Mouse (Mus musculus): ENCODE data around the gene Ly86.

DNA sequence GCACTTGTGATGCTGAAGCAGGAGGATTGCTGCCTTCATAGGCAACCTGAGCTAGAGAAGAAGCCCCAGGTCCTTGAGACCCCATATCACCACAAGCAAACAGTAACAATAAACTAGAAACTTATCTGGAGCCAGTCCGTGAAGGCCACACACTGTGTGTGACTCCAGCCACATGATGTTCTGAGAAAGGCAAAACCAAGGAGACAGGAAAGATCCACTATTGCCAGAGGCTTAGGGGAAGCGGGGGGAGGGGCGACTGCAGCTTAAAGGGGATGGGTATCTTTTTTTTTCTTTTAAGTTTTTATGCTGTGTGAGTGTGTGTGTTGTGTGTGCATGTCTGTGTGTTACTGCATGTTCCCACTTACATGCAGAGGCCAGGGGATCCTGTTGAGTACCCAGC is 110.6 kb downstream of the Ly86 start:
- no peak for TF ChIP-seq CTCF (IDR thresholded peaks at IDR 0.05 in 2 of 3, conservative IDR thresholded peaks at IDR 0.05 in 1 of 3; ENCODE audit: control insufficient read depth in 1 of 3, insufficient read depth in 1 of 3, low read depth in 2 of 3, low read length in 3 of 3, poor library complexity in 1 of 3, severe bottlenecking in 1 of 3)
- TF ChIP-seq NRF1 (IDR thresholded peaks at IDR 0.05; ENCODE audit: insufficient read depth, low read depth, low read length, poor library complexity, severe bottlenecking) = no peak
- no peak for TF ChIP-seq MYB (IDR thresholded peaks at IDR 0.05; ENCODE audit: low read depth, low read length)
- no peak for TF ChIP-seq POLR2A (IDR thresholded peaks at IDR 0.05; ENCODE audit: control insufficient read depth in 1 of 2, insufficient read depth in 1 of 2, low read depth in 1 of 2, low read length in 2 of 2, poor library complexity in 1 of 2)

Measured in MEL (cell line).